Mouse (Mus musculus): ENCODE measurements around the gene Itpr1. TPM values are rescaled to one million over a fixed set of nuclear protein-coding genes. Genes with fewer than 3 reads are reported as not detected.

Itpr1 gene
- polyA plus RNA-seq, 1 experiment from 2014 or later: 15.7 TPM

DNA sequence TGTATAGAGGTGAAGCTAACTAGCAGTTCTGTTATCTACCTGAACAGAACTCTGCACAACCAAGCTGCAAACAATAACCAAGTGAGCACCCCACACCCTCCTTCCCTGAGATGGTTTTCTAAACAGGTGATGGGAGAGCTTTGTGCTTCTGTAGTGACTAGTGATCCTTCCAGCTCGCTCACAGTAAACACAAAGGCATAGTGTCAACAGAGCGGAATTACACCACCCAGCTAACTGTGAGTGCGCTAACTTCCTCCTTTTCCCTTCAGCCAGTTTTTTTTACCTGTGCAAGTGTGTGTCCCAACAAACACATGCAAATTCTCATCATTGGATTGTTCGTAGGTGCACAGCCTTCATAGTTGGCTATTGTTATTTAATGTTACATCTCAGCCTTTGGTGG, 219.9 kb downstream of the Itpr1 start:
- TF ChIP-seq CTCF (IDR thresholded peaks at IDR 0.05; ENCODE audit: low read depth): no peak
- 70% methylated on average over 4 of the region's 4 CpGs for WGBS
- Histone ChIP-seq H3K9me3 (ENCODE audit: low read depth, low read length) (no peaks in the 10 kb centered on the region), H3K36me3 (ENCODE audit: insufficient read depth) (0 out of 2 replicates have a peak, but pooled peaks cover 5% of the 10 kb centered on the region), H3K27me3 (ENCODE audit: insufficient read depth, low read length) (no peaks in the 10 kb centered on the region), H3K4me1 (ENCODE audit: insufficient read depth) (no peaks in the 10 kb centered on the region), H3K9ac (no peak overlapping the region), H3K4me3 (ENCODE audit: low read depth, low read length) (no peak overlapping the region), H3K4me2 (no peak overlapping the region), H3K27ac (ENCODE audit: low read depth) (no peak overlapping the region)
- no peak for ATAC-seq (ENCODE audit: insufficient read depth)
- no peak for DNase-seq

DNA sequence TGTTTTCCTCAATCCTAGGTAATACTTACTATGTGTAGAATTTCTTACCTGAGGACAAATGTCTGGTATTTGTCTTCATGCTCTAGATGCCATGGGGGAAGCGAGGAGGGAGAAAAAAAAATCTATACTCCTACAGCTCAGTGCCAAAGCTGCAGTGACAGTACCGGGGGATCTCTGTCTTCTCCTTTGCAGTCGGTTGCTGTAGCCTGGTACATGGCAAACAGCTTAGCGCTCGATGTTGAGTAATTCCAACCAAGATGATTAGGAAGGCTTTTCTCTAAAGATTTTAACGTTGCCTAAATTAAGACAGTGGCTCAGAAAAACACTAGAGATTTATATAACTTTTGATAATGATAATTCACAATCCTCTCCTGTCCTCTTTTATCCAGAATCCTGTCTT, 221.9 kb downstream of the Itpr1 start:
- no peak for DNase-seq
- WGBS: 59% methylated on average over 6 of the region's 6 CpGs
- TF ChIP-seq CTCF (IDR thresholded peaks at IDR 0.05; ENCODE audit: low read depth): no peak

GRCm38 (mm10) chr6:108435467-108435866, 222.6 kb downstream of the Itpr1 start:
- H3K36me3 ChIP-seq (ENCODE audit: insufficient read depth): peaks cover 19% of the 10 kb centered on the region; the same call in 1 of the 2 replicates
- peak; percentile 62; the same call in 1 of the 2 replicates for ATAC-seq (ENCODE audit: insufficient read depth)
- no peak overlapping the region for H3K4me2 ChIP-seq
- peak; percentile 52 for DNase-seq
- no peaks in the 10 kb centered on the region for H3K27me3 ChIP-seq (ENCODE audit: insufficient read depth, low read length)
- TF ChIP-seq CTCF (IDR thresholded peaks at IDR 0.05; ENCODE audit: low read depth): no peak
- H3K4me1 ChIP-seq (ENCODE audit: insufficient read depth): no peaks in the 10 kb centered on the region
- H3K9ac ChIP-seq: no peak overlapping the region
- no peaks in the 10 kb centered on the region for H3K9me3 ChIP-seq (ENCODE audit: low read depth, low read length)
- H3K4me3 ChIP-seq (ENCODE audit: low read depth, low read length): no peak overlapping the region
- H3K27ac ChIP-seq (ENCODE audit: low read depth): no peak overlapping the region
- WGBS: 32% methylated on average over 6 of the region's 6 CpGs

More for the DNA sequence above, 221.9 kb downstream of the Itpr1 start:
- no peak for ATAC-seq (ENCODE audit: insufficient read depth)
- 0 out of 2 replicates have a peak, but pooled peaks cover 16% of the 10 kb centered on the region for H3K36me3 ChIP-seq (ENCODE audit: insufficient read depth)
- H3K27me3 ChIP-seq (ENCODE audit: insufficient read depth, low read length): no peaks in the 10 kb centered on the region
- H3K9me3 ChIP-seq (ENCODE audit: low read depth, low read length): no peaks in the 10 kb centered on the region
- no peak overlapping the region for H3K4me2 ChIP-seq
- H3K9ac ChIP-seq: no peak overlapping the region
- H3K4me3 ChIP-seq (ENCODE audit: low read depth, low read length): no peak overlapping the region
- no peak overlapping the region for H3K27ac ChIP-seq (ENCODE audit: low read depth)
- no peaks in the 10 kb centered on the region for H3K4me1 ChIP-seq (ENCODE audit: insufficient read depth)

GRCm38 (mm10) chr6:108436608-108437007, 223.7 kb downstream of the Itpr1 start:
- Histone ChIP-seq H3K27me3 (ENCODE audit: insufficient read depth, low read length) (no peaks in the 10 kb centered on the region), H3K4me2 (no peak overlapping the region), H3K9ac (no peak overlapping the region), H3K9me3 (ENCODE audit: low read depth, low read length) (0 out of 2 replicates have a peak, but pooled peaks cover 6% of the 10 kb centered on the region), H3K4me3 (ENCODE audit: low read depth, low read length) (no peak overlapping the region), H3K4me1 (ENCODE audit: insufficient read depth) (no peaks in the 10 kb centered on the region), H3K27ac (ENCODE audit: low read depth) (no peak overlapping the region), H3K36me3 (ENCODE audit: insufficient read depth) (peaks cover 24% of the 10 kb centered on the region)
- 24% methylated on average over 5 of the region's 5 CpGs for WGBS
- no peak for TF ChIP-seq CTCF (IDR thresholded peaks at IDR 0.05; ENCODE audit: low read depth)
- DNase-seq (no peak), ATAC-seq (ENCODE audit: insufficient read depth) (no peak)

- H3K27me3 ChIP-seq (ENCODE audit: insufficient read depth, low read length): no peaks in the 10 kb centered on the region
- no peak overlapping the region for H3K27ac ChIP-seq (ENCODE audit: low read depth)
- 96% methylated on average over 2 of the region's 2 CpGs for WGBS
Measured at GRCm38 (mm10) chr6:108441290-108441689, 228.4 kb downstream of the Itpr1 start.

DNA sequence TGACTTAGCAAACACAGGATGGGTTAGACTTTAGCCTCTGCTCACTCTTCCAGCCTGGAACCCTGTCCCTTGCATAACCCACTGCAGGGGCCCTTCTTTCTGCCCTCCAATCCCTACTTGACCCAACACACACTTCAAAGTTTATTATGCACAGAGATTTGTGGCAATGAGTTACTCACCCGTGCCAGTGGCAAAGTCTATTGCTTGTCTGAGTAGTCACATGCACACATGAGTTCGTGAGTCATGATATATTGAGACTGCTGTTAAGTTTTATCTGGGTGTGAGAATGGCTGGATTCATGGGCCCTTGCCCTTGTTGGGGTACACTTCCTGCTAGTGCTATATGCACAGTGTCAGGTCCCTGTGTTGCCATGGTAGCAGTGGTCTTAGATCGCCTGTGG, 229.4 kb downstream of the Itpr1 start:
- 0 out of 2 replicates have a peak, but pooled peaks cover 6% of the 10 kb centered on the region for H3K9me3 ChIP-seq (ENCODE audit: low read depth, low read length)
- H3K36me3 ChIP-seq (ENCODE audit: insufficient read depth): peaks cover 26% of the 10 kb centered on the region
- no peak for ATAC-seq (ENCODE audit: insufficient read depth)
- H3K27me3 ChIP-seq (ENCODE audit: insufficient read depth, low read length): no peaks in the 10 kb centered on the region
- H3K4me1 ChIP-seq (ENCODE audit: insufficient read depth): no peaks in the 10 kb centered on the region
- DNase-seq: no peak
- H3K4me2 ChIP-seq: no peak overlapping the region
- TF ChIP-seq CTCF (IDR thresholded peaks at IDR 0.05; ENCODE audit: low read depth): no peak
- H3K4me3 ChIP-seq (ENCODE audit: low read depth, low read length): no peak overlapping the region
- WGBS: 77% methylated on average over 3 of the region's 3 CpGs
- no peak overlapping the region for H3K27ac ChIP-seq (ENCODE audit: low read depth)
- no peak overlapping the region for H3K9ac ChIP-seq

More at GRCm38 (mm10) chr6:108441290-108441689, 228.4 kb downstream of the Itpr1 start:
- Histone ChIP-seq H3K4me3 (ENCODE audit: low read depth, low read length) (no peak overlapping the region), H3K9me3 (ENCODE audit: low read depth, low read length) (0 out of 2 replicates have a peak, but pooled peaks cover 6% of the 10 kb centered on the region), H3K4me2 (no peak overlapping the region), H3K36me3 (ENCODE audit: insufficient read depth) (peaks cover 26% of the 10 kb centered on the region), H3K4me1 (ENCODE audit: insufficient read depth) (no peaks in the 10 kb centered on the region), H3K9ac (no peak overlapping the region)
- TF ChIP-seq CTCF (IDR thresholded peaks at IDR 0.05; ENCODE audit: low read depth): peak; percentile 33; the same call in 1 of the 2 replicates
- ATAC-seq (ENCODE audit: insufficient read depth) (no peak), DNase-seq (peak; percentile 26)

DNA sequence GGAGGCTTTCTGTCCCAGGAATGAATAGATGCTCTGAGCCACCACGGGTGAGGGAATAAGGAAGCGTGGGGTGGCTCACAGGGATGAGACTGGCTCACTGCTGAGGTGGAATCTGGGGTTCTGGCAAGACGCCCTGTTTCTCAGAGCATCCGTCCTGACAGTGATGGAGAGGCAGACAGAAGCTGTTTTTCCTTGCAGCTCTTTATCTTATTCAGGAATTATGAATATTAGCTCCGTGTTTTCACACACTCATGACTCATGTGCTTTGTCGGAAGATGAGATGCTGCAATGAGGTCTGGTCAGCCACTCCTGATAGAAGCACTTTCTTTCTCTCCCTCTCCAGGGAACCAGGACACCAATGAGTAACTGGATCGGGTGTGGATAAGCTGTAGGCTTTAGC, 231.5 kb downstream of the Itpr1 start:
- Histone ChIP-seq H3K4me2 (no peak overlapping the region), H3K9me3 (ENCODE audit: low read depth, low read length) (0 out of 2 replicates have a peak, but pooled peaks cover 6% of the 10 kb centered on the region), H3K4me1 (ENCODE audit: insufficient read depth) (peaks cover 7% of the 10 kb centered on the region), H3K27me3 (ENCODE audit: insufficient read depth, low read length) (no peaks in the 10 kb centered on the region), H3K27ac (ENCODE audit: low read depth) (no peak overlapping the region), H3K9ac (no peak overlapping the region), H3K4me3 (ENCODE audit: low read depth, low read length) (no peak overlapping the region), H3K36me3 (ENCODE audit: insufficient read depth) (peaks cover 17% of the 10 kb centered on the region)
- ATAC-seq (ENCODE audit: insufficient read depth): no peak
- WGBS: 50% methylated on average over 7 of the region's 7 CpGs
- TF ChIP-seq CTCF (IDR thresholded peaks at IDR 0.05; ENCODE audit: low read depth): no peak
- no peak for DNase-seq
